Mouse (Mus musculus): ENCODE measurements at regions not wholly inside any gene's neighbourhood (a gene's known extent, or its start where the extent isn't known, plus 50 kb on each side); places are given as distances from the start of the nearest gene placed in this dataset.

- Histone ChIP-seq H3K27me3 (ENCODE audit: control insufficient read depth, insufficient read depth, low read length) (no peaks in the 10 kb centered on the region), H3K36me3 (replicated peaks; ENCODE audit: control insufficient read depth, insufficient read depth) (no peaks in the 10 kb centered on the region), H3K9ac (no peak overlapping the region), H3K27ac (no peak overlapping the region), H3K4me2 (replicated peaks) (peak overlapping the region; percentile 38), H3K4me3 (replicated peaks; ENCODE audit: low read length) (no peak overlapping the region), H3K4me1 (replicated peaks; ENCODE audit: control insufficient read depth, insufficient read depth, low read length) (no peaks in the 10 kb centered on the region), H3K9me3 (ENCODE audit: control insufficient read depth, low read length) (no peaks in the 10 kb centered on the region)
- 24% methylated on average over 23 of the region's 23 CpGs for WGBS
- ATAC-seq (ENCODE audit: low FRiP score) (no peak), DNase-seq (ENCODE audit: low spot score) (peak; percentile 49)
These were observed 123.6 kb downstream of the Sox2 start for GRCm38 (mm10) chr3:34773678-34774425.

- no peak overlapping the region for H3K9ac ChIP-seq
- H3K36me3 ChIP-seq (replicated peaks; ENCODE audit: control insufficient read depth, insufficient read depth) = no peaks in the 10 kb centered on the region
- H3K4me2 ChIP-seq (replicated peaks) = no peak overlapping the region
- no peaks in the 10 kb centered on the region for H3K9me3 ChIP-seq (ENCODE audit: control insufficient read depth, low read length)
- H3K27ac ChIP-seq = no peak overlapping the region
- 96% methylated on average over 6 of the region's 6 CpGs for WGBS
- DNase-seq (ENCODE audit: low spot score) (no peak), ATAC-seq (ENCODE audit: low FRiP score) (no peak)
- H3K27me3 ChIP-seq (ENCODE audit: control insufficient read depth, insufficient read depth, low read length) = no peaks in the 10 kb centered on the region
- no peak overlapping the region for H3K4me3 ChIP-seq (replicated peaks; ENCODE audit: low read length)
- H3K4me1 ChIP-seq (replicated peaks; ENCODE audit: control insufficient read depth, insufficient read depth, low read length) = no peaks in the 10 kb centered on the region
These were observed 131.6 kb downstream of the Sox2 start for GRCm38 (mm10) chr3:34781770-34782169.

- Histone ChIP-seq H3K4me3 (replicated peaks; ENCODE audit: low read length) (no peak overlapping the region), H3K27ac (no peak overlapping the region), H3K4me2 (replicated peaks) (no peak overlapping the region), H3K27me3 (ENCODE audit: control insufficient read depth, insufficient read depth, low read length) (no peaks in the 10 kb centered on the region), H3K9ac (no peak overlapping the region), H3K36me3 (replicated peaks; ENCODE audit: control insufficient read depth, insufficient read depth) (no peaks in the 10 kb centered on the region), H3K4me1 (replicated peaks; ENCODE audit: control insufficient read depth, insufficient read depth, low read length) (no peaks in the 10 kb centered on the region), H3K9me3 (ENCODE audit: control insufficient read depth, low read length) (no peaks in the 10 kb centered on the region)
- WGBS = 96% methylated on average over 1 of the region's 1 CpGs
- DNase-seq (ENCODE audit: low spot score) (no peak), ATAC-seq (ENCODE audit: low FRiP score) (no peak)
These were observed 133.2 kb downstream of the Sox2 start for GRCm38 (mm10) chr3:34783398-34783797.

- DNase-seq (ENCODE audit: low spot score) = no peak
- Histone ChIP-seq H3K9me3 (ENCODE audit: control insufficient read depth, low read length) (no peaks in the 10 kb centered on the region), H3K27me3 (ENCODE audit: control insufficient read depth, insufficient read depth, low read length) (no peaks in the 10 kb centered on the region), H3K4me1 (replicated peaks; ENCODE audit: control insufficient read depth, insufficient read depth, low read length) (no peaks in the 10 kb centered on the region), H3K4me2 (replicated peaks) (no peak overlapping the region), H3K36me3 (replicated peaks; ENCODE audit: control insufficient read depth, insufficient read depth) (no peaks in the 10 kb centered on the region), H3K27ac (no peak overlapping the region), H3K9ac (no peak overlapping the region), H3K4me3 (replicated peaks; ENCODE audit: low read length) (no peak overlapping the region)
- 78% methylated on average over 3 of the region's 3 CpGs for WGBS
- ATAC-seq (ENCODE audit: low FRiP score) = no peak
These were observed 137.0 kb downstream of the Sox2 start for GRCm38 (mm10) chr3:34787211-34787610.

GRCm38 (mm10) chr3:34795103-34795983, 145.1 kb downstream of the Sox2 start:
- 22% methylated on average over 23 of the region's 23 CpGs for WGBS

GRCm38 (mm10) chr3:34795984-34796266, 145.7 kb downstream of the Sox2 start:
- 8% methylated on average over 5 of the region's 5 CpGs for WGBS
- no peak overlapping the region for H3K27ac ChIP-seq
- ATAC-seq (ENCODE audit: low FRiP score) (no peak), DNase-seq (ENCODE audit: low spot score) (no peak)
- H3K4me3 ChIP-seq (replicated peaks; ENCODE audit: low read length) = peak overlapping the region; percentile 5
- H3K9me3 ChIP-seq (ENCODE audit: control insufficient read depth, low read length) = no peaks in the 10 kb centered on the region
- no peak overlapping the region for H3K9ac ChIP-seq
- no peaks in the 10 kb centered on the region for H3K36me3 ChIP-seq (replicated peaks; ENCODE audit: control insufficient read depth, insufficient read depth)
- no peaks in the 10 kb centered on the region for H3K27me3 ChIP-seq (ENCODE audit: control insufficient read depth, insufficient read depth, low read length)
- peak overlapping the region; percentile 43 for H3K4me2 ChIP-seq (replicated peaks)
- 0 out of 2 replicates have a peak, but pooled peaks cover 3% of the 10 kb centered on the region for H3K4me1 ChIP-seq (replicated peaks; ENCODE audit: control insufficient read depth, insufficient read depth, low read length)

More at GRCm38 (mm10) chr3:34795103-34795983, 145.1 kb downstream of the Sox2 start:
- DNase-seq (ENCODE audit: low spot score) (peak; percentile 40), ATAC-seq (ENCODE audit: low FRiP score) (peak; percentile 71; the same call in 1 of the 2 replicates)
- Histone ChIP-seq H3K4me2 (replicated peaks) (peak overlapping the region; percentile 43), H3K27me3 (ENCODE audit: control insufficient read depth, insufficient read depth, low read length) (no peaks in the 10 kb centered on the region), H3K4me3 (replicated peaks; ENCODE audit: low read length) (peak overlapping the region; percentile 5), H3K9me3 (ENCODE audit: control insufficient read depth, low read length) (no peaks in the 10 kb centered on the region), H3K9ac (no peak overlapping the region), H3K4me1 (replicated peaks; ENCODE audit: control insufficient read depth, insufficient read depth, low read length) (0 out of 2 replicates have a peak, but pooled peaks cover 3% of the 10 kb centered on the region), H3K36me3 (replicated peaks; ENCODE audit: control insufficient read depth, insufficient read depth) (no peaks in the 10 kb centered on the region), H3K27ac (no peak overlapping the region)

GRCm38 (mm10) chr3:34808833-34809232, 158.6 kb downstream of the Sox2 start:
- Histone ChIP-seq H3K4me2 (replicated peaks) (no peak overlapping the region), H3K4me3 (replicated peaks; ENCODE audit: low read length) (no peak overlapping the region), H3K27ac (no peak overlapping the region), H3K9me3 (ENCODE audit: control insufficient read depth, low read length) (no peaks in the 10 kb centered on the region), H3K4me1 (replicated peaks; ENCODE audit: control insufficient read depth, insufficient read depth, low read length) (no peaks in the 10 kb centered on the region), H3K9ac (no peak overlapping the region), H3K36me3 (replicated peaks; ENCODE audit: control insufficient read depth, insufficient read depth) (no peaks in the 10 kb centered on the region), H3K27me3 (ENCODE audit: control insufficient read depth, insufficient read depth, low read length) (no peaks in the 10 kb centered on the region; the same call in 1 of the 2 replicates)
- DNase-seq (ENCODE audit: low spot score) (no peak), ATAC-seq (ENCODE audit: low FRiP score) (no peak)
- WGBS = 28% methylated on average over 6 of the region's 6 CpGs

- ATAC-seq (ENCODE audit: low FRiP score) (no peak), DNase-seq (ENCODE audit: low spot score) (no peak)
- H3K9ac ChIP-seq = no peak overlapping the region
- no peaks in the 10 kb centered on the region; the same call in 1 of the 2 replicates for H3K27me3 ChIP-seq (ENCODE audit: control insufficient read depth, insufficient read depth, low read length)
- H3K4me3 ChIP-seq (replicated peaks; ENCODE audit: low read length) = no peak overlapping the region
- no peak overlapping the region for H3K27ac ChIP-seq
- H3K4me2 ChIP-seq (replicated peaks) = no peak overlapping the region
- 58% methylated on average over 4 of the region's 4 CpGs for WGBS
- no peaks in the 10 kb centered on the region for H3K4me1 ChIP-seq (replicated peaks; ENCODE audit: control insufficient read depth, insufficient read depth, low read length)
- H3K36me3 ChIP-seq (replicated peaks; ENCODE audit: control insufficient read depth, insufficient read depth) = no peaks in the 10 kb centered on the region
- H3K9me3 ChIP-seq (ENCODE audit: control insufficient read depth, low read length) = no peaks in the 10 kb centered on the region
These were observed 161.5 kb downstream of the Sox2 start for GRCm38 (mm10) chr3:34811753-34812152.

- ATAC-seq (ENCODE audit: low FRiP score) (no peak), DNase-seq (ENCODE audit: low spot score) (no peak)
- WGBS = 63% methylated on average over 9 of the region's 9 CpGs
- Histone ChIP-seq H3K27me3 (ENCODE audit: control insufficient read depth, insufficient read depth, low read length) (no peaks in the 10 kb centered on the region; the same call in 1 of the 2 replicates), H3K9me3 (ENCODE audit: control insufficient read depth, low read length) (no peaks in the 10 kb centered on the region), H3K9ac (no peak overlapping the region), H3K4me1 (replicated peaks; ENCODE audit: control insufficient read depth, insufficient read depth, low read length) (no peaks in the 10 kb centered on the region), H3K27ac (no peak overlapping the region), H3K4me2 (replicated peaks) (no peak overlapping the region), H3K36me3 (replicated peaks; ENCODE audit: control insufficient read depth, insufficient read depth) (no peaks in the 10 kb centered on the region), H3K4me3 (replicated peaks; ENCODE audit: low read length) (no peak overlapping the region)
These were observed 162.9 kb downstream of the Sox2 start for GRCm38 (mm10) chr3:34813046-34813625.

Measured in hindbrain, embryonic 14.5 days (tissue).